Mouse (Mus musculus) ES-Bruce4 (cell line): ENCODE measurements at regions not wholly inside any gene's neighbourhood (a gene's known extent, or its start where the extent isn't known, plus 50 kb on each side); places are given as distances from the start of the nearest gene placed in this dataset.

Experiments
- H3K27ac ChIP-seq: 2 replicates; pipeline ENCODE4 v1.5.1; 2012; ENCODE audit warnings: low read length, inconsistent platforms; ENCODE audit not compliant: insufficient read depth
- H3K27me3 ChIP-seq: 2 replicates; pipeline ENCODE4 v1.6.1; 2012; ENCODE audit warnings: mild to moderate bottlenecking, low read length, inconsistent platforms; ENCODE audit not compliant: control insufficient read depth, poor library complexity, insufficient read depth, severe bottlenecking
- H3K36me3 ChIP-seq: 2 replicates; pipeline ENCODE4 v1.6.1; 2012; ENCODE audit warnings: inconsistent platforms, mild to moderate bottlenecking, low read length, moderate library complexity; ENCODE audit not compliant: control insufficient read depth, poor library complexity, insufficient read depth, severe bottlenecking
- H3K4me1 ChIP-seq: one replicate; pipeline ENCODE4 v1.8.1; 2011; ENCODE audit warnings: low read length; ENCODE audit not compliant: control insufficient read depth, insufficient read depth
- H3K4me3 ChIP-seq: 2 replicates; pipeline ENCODE4 v1.5.1; 2011; ENCODE audit warnings: low read depth, mild to moderate bottlenecking, low read length
- H3K9ac ChIP-seq: 2 replicates; pipeline ENCODE4 v1.6.1; 2012; ENCODE audit warnings: low read depth, mild to moderate bottlenecking, inconsistent platforms; ENCODE audit not compliant: poor library complexity, severe bottlenecking
- H3K9me3 ChIP-seq: replicated peaks from 2 replicates; pipeline ENCODE4 v1.6.1; 2012; ENCODE audit warnings: mild to moderate bottlenecking, low read length, inconsistent platforms; ENCODE audit not compliant: control insufficient read depth, poor library complexity, insufficient read depth, severe bottlenecking
- CTCF ChIP-seq: IDR thresholded peaks from one replicate; pipeline ENCODE4 v1.8.1; 2011; ENCODE audit warnings: low read depth, low read length
- EP300 ChIP-seq: IDR thresholded peaks from 2 replicates; pipeline ENCODE4 v1.6.1; 2011; ENCODE audit warnings: low read depth, low read length; ENCODE audit not compliant: insufficient read depth
- POLR2A ChIP-seq: IDR thresholded peaks from one replicate; pipeline ENCODE4 v1.8.1; 2011; ENCODE audit warnings: low read length; ENCODE audit not compliant: insufficient read depth

DNA sequence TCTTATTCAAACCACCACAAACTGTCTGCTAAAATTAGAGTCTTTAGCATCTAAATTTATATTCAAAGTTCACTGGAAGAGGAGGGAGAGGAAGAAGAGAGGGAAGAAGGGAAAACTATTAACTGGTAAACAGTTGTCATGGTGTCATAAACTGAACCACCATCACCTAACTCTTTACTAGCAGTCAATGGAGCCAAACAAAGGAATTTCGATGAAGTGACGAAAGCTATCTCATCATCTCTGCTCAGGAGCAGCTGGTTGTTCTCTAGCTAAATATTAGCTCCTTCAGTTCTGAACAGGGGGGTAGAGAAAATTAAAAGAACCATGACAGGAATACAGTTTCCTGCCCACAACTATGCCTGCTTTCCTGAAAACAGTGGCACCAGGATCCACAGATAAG lies 608.9 kb upstream of the Map3k7 start:
- H3K4me1 ChIP-seq = no peaks in the 10 kb centered on the region
- H3K4me3 ChIP-seq = no peak overlapping the region
- no peaks in the 10 kb centered on the region for H3K27me3 ChIP-seq
- TF ChIP-seq EP300 (no peak), CTCF (no peak), POLR2A (no peak)
- H3K9me3 ChIP-seq = no peaks in the 10 kb centered on the region
- no peak overlapping the region for H3K9ac ChIP-seq
- no peaks in the 10 kb centered on the region for H3K36me3 ChIP-seq
- H3K27ac ChIP-seq = no peak overlapping the region

GRCm38 (mm10) chr4:31366172-31366571 lies 597.7 kb upstream of the Map3k7 start:
- TF ChIP-seq EP300 (no peak), CTCF (no peak), POLR2A (no peak)
- Histone ChIP-seq H3K4me3 (no peak overlapping the region), H3K4me1 (no peaks in the 10 kb centered on the region), H3K36me3 (no peaks in the 10 kb centered on the region), H3K9me3 (no peaks in the 10 kb centered on the region), H3K27me3 (no peaks in the 10 kb centered on the region), H3K9ac (no peak overlapping the region), H3K27ac (no peak overlapping the region)

- Histone ChIP-seq H3K27ac (no peak overlapping the region), H3K4me1 (no peaks in the 10 kb centered on the region), H3K9me3 (no peaks in the 10 kb centered on the region), H3K27me3 (no peaks in the 10 kb centered on the region), H3K4me3 (no peak overlapping the region), H3K36me3 (no peaks in the 10 kb centered on the region), H3K9ac (no peak overlapping the region)
- TF ChIP-seq CTCF (no peak), EP300 (no peak), POLR2A (no peak)
Measured at GRCm38 (mm10) chr4:31367031-31367430, 596.9 kb upstream of the Map3k7 start.

- no peaks in the 10 kb centered on the region for H3K9me3 ChIP-seq
- H3K4me3 ChIP-seq = no peak overlapping the region
- H3K27me3 ChIP-seq = no peaks in the 10 kb centered on the region
- no peaks in the 10 kb centered on the region for H3K4me1 ChIP-seq
- H3K36me3 ChIP-seq = no peaks in the 10 kb centered on the region
- no peak overlapping the region for H3K27ac ChIP-seq
- TF ChIP-seq CTCF = no peak
- TF ChIP-seq EP300 = no peak
- TF ChIP-seq POLR2A = no peak
- no peak overlapping the region for H3K9ac ChIP-seq
Measured at GRCm38 (mm10) chr4:31370062-31370461, 593.8 kb upstream of the Map3k7 start.

GRCm38 (mm10) chr4:31381069-31381969 lies 582.6 kb upstream of the Map3k7 start:
- Histone ChIP-seq H3K9ac (no peak overlapping the region), H3K27ac (no peak overlapping the region), H3K9me3 (no peaks in the 10 kb centered on the region), H3K4me3 (no peak overlapping the region), H3K27me3 (no peaks in the 10 kb centered on the region), H3K36me3 (no peaks in the 10 kb centered on the region), H3K4me1 (no peaks in the 10 kb centered on the region)
- TF ChIP-seq POLR2A = no peak
- TF ChIP-seq CTCF = no peak
- TF ChIP-seq EP300 = no peak

GRCm38 (mm10) chr4:31392932-31393632 lies 570.8 kb upstream of the Map3k7 start:
- Histone ChIP-seq H3K36me3 (no peaks in the 10 kb centered on the region), H3K4me1 (no peaks in the 10 kb centered on the region), H3K9ac (no peak overlapping the region), H3K27ac (no peak overlapping the region), H3K27me3 (no peaks in the 10 kb centered on the region), H3K9me3 (no peaks in the 10 kb centered on the region), H3K4me3 (no peak overlapping the region)
- TF ChIP-seq POLR2A (no peak), EP300 (no peak), CTCF (no peak)
